Mouse (Mus musculus) neural tube, embryonic 13.5 days (tissue): ENCODE data around the gene Irf2bp1. TPM values are rescaled to one million over a fixed set of nuclear protein-coding genes. Genes with fewer than 3 reads are reported as not detected.

Source experiments
- ATAC-seq: fragments of 200-750 bp; cut with Nextera tagmentation; 2 replicates; pipeline ENCODE4 v1.8.0; 2017; ENCODE audit warnings: low read depth, mild to moderate bottlenecking, moderate TSS enrichment, moderate library complexity
- H3K27ac ChIP-seq: fragments of 300-500 bp; sonication (generic); replicated peaks from 2 replicates; pipeline ENCODE4 v1.5.1; 2015; ENCODE audit warnings: moderate library complexity, mild to moderate bottlenecking, inconsistent platforms
- H3K27me3 ChIP-seq: fragments of 300-500 bp; sonication (generic); 2 replicates; pipeline ENCODE4 v1.6.1; 2015; ENCODE audit warnings: mild to moderate bottlenecking, inconsistent platforms
- H3K36me3 ChIP-seq: fragments of 300-500 bp; sonication (generic); 2 replicates; pipeline ENCODE4 v1.6.1; 2015; ENCODE audit warnings: mild to moderate bottlenecking, inconsistent platforms
- H3K4me1 ChIP-seq: fragments of 300-500 bp; sonication (generic); replicated peaks from 2 replicates; pipeline ENCODE4 v1.6.1; 2015; ENCODE audit warnings: inconsistent platforms
- H3K4me2 ChIP-seq: fragments of 300-500 bp; sonication (generic); 2 replicates; pipeline ENCODE4 v1.6.1; 2015; ENCODE audit warnings: inconsistent platforms, mild to moderate bottlenecking, moderate library complexity
- H3K4me3 ChIP-seq: fragments of 300-500 bp; sonication (generic); 2 replicates; pipeline ENCODE4 v1.5.1; 2015; ENCODE audit warnings: mild to moderate bottlenecking, inconsistent platforms
- H3K9ac ChIP-seq: fragments of 300-500 bp; sonication (generic); 2 replicates; pipeline ENCODE4 v1.6.1; 2015; ENCODE audit warnings: moderate library complexity, mild to moderate bottlenecking, inconsistent platforms
- H3K9me3 ChIP-seq: fragments of 300-500 bp; sonication (generic); 2 replicates; pipeline ENCODE4 v1.6.1; 2016; ENCODE audit warnings: inconsistent platforms
- WGBS: fragments of 180-500 bp; shearing (Covaris S2); methylation state at CpG from one replicate; pipeline ENCODE4 v1.1.7; 2015; 5-methylcytosine and 5-hydroxymethylcytosine counted together
- polyA plus RNA-seq: library from polyadenylated mRNA; unstranded; fragments of >200 nt; fragmentation: Nextera tagmentation; extraction: Ambion mirVana; gene quantifications from 2 replicates; pipeline ENCODE4 v1.2.1, GENCODE M21; 2015

The Irf2bp1 gene
- polyA plus RNA-seq, 1 experiment from 2014 or later = 28.4 TPM

DNA sequence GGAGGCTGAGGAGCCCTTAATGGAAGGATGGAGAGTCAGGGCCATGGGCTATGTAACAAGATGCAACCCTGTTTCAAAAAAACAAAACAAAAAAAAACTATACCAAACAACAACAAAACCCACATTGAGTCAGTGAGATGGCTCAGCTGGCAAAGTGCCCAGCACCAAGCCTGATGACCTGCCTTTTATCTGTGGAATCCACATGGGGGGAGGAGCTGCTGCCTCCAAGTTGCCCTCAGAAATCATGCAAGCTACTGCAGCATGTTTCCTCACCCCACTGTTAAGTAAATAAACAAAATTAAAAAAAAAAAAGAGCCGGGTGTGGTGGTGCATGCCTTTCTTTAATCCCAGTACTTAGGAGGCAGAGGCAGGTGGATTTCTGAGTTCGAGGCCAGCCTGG lies 17.3 kb upstream of the Irf2bp1 start:
- no peak overlapping the region for H3K27ac ChIP-seq
- ATAC-seq = no peak
- peaks cover 4% of the 10 kb centered on the region; the same call in 1 of the 2 replicates for H3K27me3 ChIP-seq
- no peaks in the 10 kb centered on the region for H3K36me3 ChIP-seq
- no peak overlapping the region for H3K9ac ChIP-seq
- H3K4me2 ChIP-seq = no peak overlapping the region
- peaks cover 6% of the 10 kb centered on the region for H3K4me1 ChIP-seq
- H3K4me3 ChIP-seq = no peak overlapping the region
- no peaks in the 10 kb centered on the region for H3K9me3 ChIP-seq
- 83% methylated on average over 2 of the region's 2 CpGs for WGBS

- Histone ChIP-seq H3K4me3 (no peak within 1 kb of the TSS), H3K27ac (no peak within 1 kb of the TSS), H3K27me3 (peaks cover 4% of the 10 kb centered on the region; the same call in 1 of the 2 replicates), H3K4me1 (peaks cover 12% of the 10 kb centered on the region), H3K36me3 (no peaks in the 10 kb centered on the region), H3K9me3 (no peaks in the 10 kb centered on the region), H3K4me2 (no peak within 1 kb of the TSS), H3K9ac (no peak within 1 kb of the TSS)
- WGBS = 58% methylated on average over 2 of the region's 2 CpGs
- no peak for ATAC-seq
Measured at GRCm38 (mm10) chr7:18987100-18987499, 16.7 kb upstream of the Irf2bp1 start, which contains the start of gene Nanos2. Gene Nanos2 (plus strand): TSS chr7:18987400.

GRCm38 (mm10) chr7:18987747-18988146 lies 16.1 kb upstream of the Irf2bp1 start:
- Histone ChIP-seq H3K27ac (no peak overlapping the region), H3K36me3 (no peaks in the 10 kb centered on the region), H3K4me1 (peaks cover 18% of the 10 kb centered on the region), H3K4me2 (no peak overlapping the region), H3K27me3 (peaks cover 9% of the 10 kb centered on the region), H3K9ac (no peak overlapping the region), H3K4me3 (no peak overlapping the region), H3K9me3 (no peaks in the 10 kb centered on the region)
- WGBS = 71% methylated on average over 13 of the region's 13 CpGs
- ATAC-seq = no peak

DNA sequence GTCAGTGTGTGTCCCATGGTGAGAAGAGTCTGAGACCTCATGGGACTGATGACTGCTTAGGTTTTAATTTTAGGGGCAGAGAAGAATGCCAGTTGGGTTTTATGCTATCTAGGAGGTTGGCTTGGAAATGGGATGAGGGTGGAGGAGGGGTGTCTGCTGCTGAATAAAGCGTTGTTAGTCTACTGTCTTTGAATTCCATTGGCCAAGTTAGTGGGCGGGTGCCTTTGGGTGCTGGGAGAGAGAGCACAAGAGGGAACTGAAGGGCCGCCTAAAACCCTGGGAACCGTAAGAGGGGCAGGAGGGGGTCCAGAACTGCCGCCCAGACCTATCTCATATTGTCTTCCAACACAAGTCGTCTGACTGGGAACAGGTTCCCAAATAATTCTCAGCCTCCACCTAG lies 15.1 kb upstream of the Irf2bp1 start:
- Histone ChIP-seq H3K4me2 (no peak overlapping the region), H3K4me3 (no peak overlapping the region), H3K9ac (no peak overlapping the region), H3K4me1 (peaks cover 29% of the 10 kb centered on the region), H3K9me3 (no peaks in the 10 kb centered on the region), H3K27ac (no peak overlapping the region), H3K36me3 (no peaks in the 10 kb centered on the region), H3K27me3 (peaks cover 19% of the 10 kb centered on the region)
- 69% methylated on average over 6 of the region's 6 CpGs for WGBS
- no peak for ATAC-seq

DNA sequence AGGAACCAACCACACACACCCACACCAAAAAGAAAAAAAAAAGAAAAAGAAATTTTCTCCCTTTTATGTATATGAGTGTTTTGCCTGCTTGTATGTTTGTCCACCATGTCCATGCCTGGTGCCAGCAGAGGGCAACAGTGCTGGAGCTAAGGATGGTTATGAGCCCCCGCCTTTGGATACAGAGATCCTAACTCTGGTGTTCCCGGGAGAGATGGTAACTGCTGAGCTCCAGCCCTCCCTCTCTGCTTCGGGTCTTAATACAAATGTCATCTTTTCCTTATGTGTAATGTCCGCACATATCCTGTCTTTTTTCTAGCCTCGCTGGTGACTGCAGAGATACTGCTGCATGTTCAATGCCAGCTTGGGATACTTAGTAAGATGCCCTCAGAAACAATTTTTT lies 13.8 kb upstream of the Irf2bp1 start:
- H3K9ac ChIP-seq = peak overlapping the region; percentile 65
- ATAC-seq = 0 out of 2 replicates have a peak, but pooled peaks have one; percentile 17
- 8% methylated on average over 5 of the region's 5 CpGs for WGBS

GRCm38 (mm10) chr7:18990601-18991295 lies 13.1 kb upstream of the Irf2bp1 start, which contains the start of gene Mypop:
Gene Mypop (plus strand): TSS chr7:18991245.
- peaks cover 8% of the 10 kb centered on the region; the same call in 1 of the 2 replicates for H3K36me3 ChIP-seq
- H3K9me3 ChIP-seq = no peaks in the 10 kb centered on the region
- peak within 1 kb of the TSS; percentile 79 for H3K9ac ChIP-seq
- peaks cover 21% of the 10 kb centered on the region for H3K27me3 ChIP-seq
- ATAC-seq = peak; percentile 94
- peaks cover 46% of the 10 kb centered on the region for H3K4me1 ChIP-seq
- under 1% methylated on average over 37 of the region's 37 CpGs for WGBS
- peak within 1 kb of the TSS; percentile 94 for H3K27ac ChIP-seq
- H3K4me3 ChIP-seq = peak within 1 kb of the TSS; percentile 62
- H3K4me2 ChIP-seq = peak within 1 kb of the TSS; percentile 83

More for the DNA sequence above, 13.8 kb upstream of the Irf2bp1 start:
- H3K36me3 ChIP-seq = no peaks in the 10 kb centered on the region
- H3K27ac ChIP-seq = peak overlapping the region; percentile 94
- H3K4me1 ChIP-seq = peaks cover 40% of the 10 kb centered on the region
- H3K27me3 ChIP-seq = peaks cover 21% of the 10 kb centered on the region
- H3K4me2 ChIP-seq = peak overlapping the region; percentile 83
- H3K4me3 ChIP-seq = peak overlapping the region; percentile 62
- H3K9me3 ChIP-seq = no peaks in the 10 kb centered on the region

- Histone ChIP-seq H3K27ac (peak overlapping the region; percentile 80), H3K4me2 (peak overlapping the region; percentile 83), H3K9ac (peak overlapping the region; percentile 79), H3K4me3 (peak overlapping the region; percentile 62), H3K27me3 (peaks cover 21% of the 10 kb centered on the region), H3K4me1 (peaks cover 46% of the 10 kb centered on the region), H3K9me3 (no peaks in the 10 kb centered on the region), H3K36me3 (peaks cover 18% of the 10 kb centered on the region)
- WGBS = under 1% methylated on average over 59 of the region's 59 CpGs
- peak; percentile 36 for ATAC-seq
Measured at GRCm38 (mm10) chr7:18991660-18992293, 12.1 kb upstream of the Irf2bp1 start.

GRCm38 (mm10) chr7:18992294-18992675 lies 11.6 kb upstream of the Irf2bp1 start:
- Histone ChIP-seq H3K27ac (peak overlapping the region; percentile 80; the same call in 1 of the 2 replicates), H3K36me3 (peaks cover 18% of the 10 kb centered on the region), H3K4me3 (peak overlapping the region; percentile 62), H3K9me3 (no peaks in the 10 kb centered on the region), H3K4me1 (peaks cover 46% of the 10 kb centered on the region), H3K9ac (peak overlapping the region; percentile 79), H3K27me3 (peaks cover 21% of the 10 kb centered on the region), H3K4me2 (peak overlapping the region; percentile 83)
- ATAC-seq = no peak
- WGBS = 2% methylated on average over 31 of the region's 31 CpGs

- Histone ChIP-seq H3K36me3 (peaks cover 18% of the 10 kb centered on the region), H3K9me3 (no peaks in the 10 kb centered on the region), H3K27ac (no peak overlapping the region), H3K9ac (peak overlapping the region; percentile 79; the same call in 1 of the 2 replicates), H3K4me2 (peak overlapping the region; percentile 83), H3K27me3 (peaks cover 21% of the 10 kb centered on the region), H3K4me1 (peaks cover 46% of the 10 kb centered on the region), H3K4me3 (peak overlapping the region; percentile 62)
- no peak for ATAC-seq
- WGBS = 80% methylated on average over 5 of the region's 5 CpGs
Measured at GRCm38 (mm10) chr7:18993036-18993435, 10.8 kb upstream of the Irf2bp1 start.

GRCm38 (mm10) chr7:18998835-18999234 lies 5.0 kb upstream of the Irf2bp1 start:
- no peak overlapping the region for H3K27ac ChIP-seq
- no peak for ATAC-seq
- H3K9ac ChIP-seq = no peak overlapping the region
- H3K4me1 ChIP-seq = peaks cover 60% of the 10 kb centered on the region
- H3K27me3 ChIP-seq = 0 out of 2 replicates have a peak, but pooled peaks cover 1% of the 10 kb centered on the region
- no peak overlapping the region for H3K4me2 ChIP-seq
- H3K4me3 ChIP-seq = no peak overlapping the region
- H3K9me3 ChIP-seq = no peaks in the 10 kb centered on the region
- 36% methylated on average over 9 of the region's 9 CpGs for WGBS
- H3K36me3 ChIP-seq = peaks cover 18% of the 10 kb centered on the region

DNA sequence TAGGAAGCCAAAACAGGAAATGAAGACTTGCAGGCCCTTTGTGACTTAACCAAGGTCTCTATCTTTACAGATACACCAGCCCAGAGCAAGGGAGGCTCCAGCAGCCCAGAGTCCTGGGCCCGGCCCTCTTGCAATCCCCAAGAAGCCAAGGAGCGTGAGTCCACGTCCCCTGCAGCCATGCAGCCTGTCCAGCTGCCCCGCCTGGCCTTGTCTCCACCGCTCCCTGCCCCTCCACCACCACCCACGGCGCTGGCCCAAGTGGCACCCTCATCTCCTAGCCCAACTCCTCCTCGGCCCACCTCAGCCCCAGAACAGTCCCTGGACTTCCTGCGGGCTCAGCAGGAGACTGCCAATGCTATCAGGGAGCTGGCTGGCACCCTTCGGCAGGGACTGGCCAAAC lies 3.4 kb upstream of the Irf2bp1 start:
- 56% methylated on average over 10 of the region's 10 CpGs for WGBS
- H3K4me1 ChIP-seq = peaks cover 56% of the 10 kb centered on the region
- no peak for ATAC-seq

More for the DNA sequence above, 3.4 kb upstream of the Irf2bp1 start:
- Histone ChIP-seq H3K9me3 (no peaks in the 10 kb centered on the region), H3K27ac (0 out of 2 replicates have a peak overlapping the region, but pooled peaks have one; percentile 33), H3K27me3 (no peaks in the 10 kb centered on the region), H3K4me2 (peak overlapping the region; percentile 57), H3K9ac (peak overlapping the region; percentile 73), H3K36me3 (peaks cover 20% of the 10 kb centered on the region), H3K4me3 (peak overlapping the region; percentile 38)
